Mouse (Mus musculus) limb, embryonic 10.5 days (tissue): Measurements from ENCODE around the gene Bnip3. TPM values are rescaled to one million over a fixed set of nuclear protein-coding genes. Genes with fewer than 3 reads are reported as not detected.

Source experiments
- DNase-seq: peaks from one replicate; pipeline ENCODE4 v3.0.0-alpha.2; 2017; ENCODE audit warnings: low spot score
- H3K27ac ChIP-seq: fragments of 300-500 bp; sonication (generic); 2 replicates; pipeline ENCODE4 v1.5.1; 2016; ENCODE audit warnings: mild to moderate bottlenecking
- H3K27me3 ChIP-seq: fragments of 300-500 bp; sonication (generic); 2 replicates; pipeline ENCODE4 v1.6.1; 2016; ENCODE audit warnings: low read depth, mild to moderate bottlenecking; ENCODE audit not compliant: poor library complexity, severe bottlenecking
- H3K36me3 ChIP-seq: fragments of 300-500 bp; sonication (generic); 2 replicates; pipeline ENCODE4 v1.6.1; 2016; ENCODE audit warnings: mild to moderate bottlenecking, moderate library complexity
- H3K4me1 ChIP-seq: fragments of 300-500 bp; sonication (generic); 2 replicates; pipeline ENCODE4 v1.6.1; 2016
- H3K4me3 ChIP-seq: fragments of 300-500 bp; sonication (generic); 2 replicates; pipeline ENCODE4 v1.5.1; 2016; ENCODE audit warnings: mild to moderate bottlenecking, moderate library complexity
- H3K9me3 ChIP-seq: fragments of 300-500 bp; sonication (generic); replicated peaks from 2 replicates; pipeline ENCODE4 v1.6.1; 2016; ENCODE audit warnings: mild to moderate bottlenecking
- WGBS: fragments of 180-500 bp; shearing (Covaris S2); methylation state at CpG from one replicate; pipeline ENCODE4 v1.1.7; 2016; 5-methylcytosine and 5-hydroxymethylcytosine counted together
- polyA plus RNA-seq: library from polyadenylated mRNA; unstranded; fragments of >200 nt; fragmentation: Nextera tagmentation; extraction: Ambion mirVana; gene quantifications from 2 replicates; pipeline ENCODE4 v1.2.1, GENCODE M21; 2016

Gene Bnip3
- polyA plus RNA-seq, 1 experiment from 2014 or later: 112 TPM

GRCm38 (mm10) chr7:138848028-138848920 lies 61.0 kb downstream of the Bnip3 start:
- Histone ChIP-seq H3K27ac (no peak overlapping the region), H3K27me3 (no peaks in the 10 kb centered on the region), H3K36me3 (peaks cover 51% of the 10 kb centered on the region), H3K4me3 (peak overlapping the region; percentile 91), H3K9me3 (no peaks in the 10 kb centered on the region), H3K4me1 (peaks cover 30% of the 10 kb centered on the region)
- DNase-seq: no peak
- WGBS: 79% methylated on average over 7 of the region's 7 CpGs

GRCm38 (mm10) chr7:138847316-138848027 lies 61.8 kb downstream of the Bnip3 start:
- H3K4me3 ChIP-seq: peak overlapping the region; percentile 91

GRCm38 (mm10) chr7:138846502-138846991 lies 62.8 kb downstream of the Bnip3 start:
- peaks cover 33% of the 10 kb centered on the region for H3K36me3 ChIP-seq
- WGBS: 3% methylated on average over 61 of the region's 61 CpGs
- peaks cover 36% of the 10 kb centered on the region for H3K4me1 ChIP-seq
- peak; percentile 64 for DNase-seq
- H3K27ac ChIP-seq: peak overlapping the region; percentile 99
- H3K27me3 ChIP-seq: no peaks in the 10 kb centered on the region
- H3K4me3 ChIP-seq: peak overlapping the region; percentile 91
- no peaks in the 10 kb centered on the region for H3K9me3 ChIP-seq

More at GRCm38 (mm10) chr7:138847316-138848027, 61.8 kb downstream of the Bnip3 start:
- peaks cover 43% of the 10 kb centered on the region for H3K36me3 ChIP-seq
- H3K9me3 ChIP-seq: no peaks in the 10 kb centered on the region
- 56% methylated on average over 13 of the region's 13 CpGs for WGBS
- peak overlapping the region; percentile 99 for H3K27ac ChIP-seq
- no peaks in the 10 kb centered on the region for H3K27me3 ChIP-seq
- DNase-seq: no peak
- H3K4me1 ChIP-seq: peaks cover 36% of the 10 kb centered on the region

- Histone ChIP-seq H3K36me3 (peaks cover 28% of the 10 kb centered on the region), H3K9me3 (no peaks in the 10 kb centered on the region), H3K27me3 (no peaks in the 10 kb centered on the region), H3K4me1 (peaks cover 36% of the 10 kb centered on the region), H3K27ac (peak within 1 kb of the TSS; percentile 99), H3K4me3 (peak within 1 kb of the TSS; percentile 91)
- WGBS: under 1% methylated on average over 51 of the region's 51 CpGs
- DNase-seq: peak; percentile 97
Observed at GRCm38 (mm10) chr7:138845544-138846391, 63.6 kb downstream of the Bnip3 start, which contains the start of the genes Ppp2r2d and Mapk1ip1. TSS of gene Ppp2r2d (plus strand) at chr7:138846079. TSS of gene Mapk1ip1 (minus strand) at chr7:138846273.

- H3K27me3 ChIP-seq: no peaks in the 10 kb centered on the region
- peaks cover 22% of the 10 kb centered on the region for H3K36me3 ChIP-seq
- no peaks in the 10 kb centered on the region for H3K9me3 ChIP-seq
- 52% methylated on average over 8 of the region's 8 CpGs for WGBS
- H3K27ac ChIP-seq: 0 out of 2 replicates have a peak overlapping the region, but pooled peaks have one; percentile 99
- peak overlapping the region; percentile 91 for H3K4me3 ChIP-seq
- peaks cover 42% of the 10 kb centered on the region for H3K4me1 ChIP-seq
- DNase-seq: no peak
Observed at GRCm38 (mm10) chr7:138845111-138845510, 64.2 kb downstream of the Bnip3 start.

- DNase-seq: no peak
- H3K27me3 ChIP-seq: no peaks in the 10 kb centered on the region
- no peak overlapping the region for H3K4me3 ChIP-seq
- peaks cover 42% of the 10 kb centered on the region for H3K4me1 ChIP-seq
- H3K27ac ChIP-seq: no peak overlapping the region
- peaks cover 5% of the 10 kb centered on the region for H3K36me3 ChIP-seq
- WGBS: 94% methylated on average over 4 of the region's 4 CpGs
- H3K9me3 ChIP-seq: no peaks in the 10 kb centered on the region
Observed at GRCm38 (mm10) chr7:138843421-138843820, 65.9 kb downstream of the Bnip3 start.

GRCm38 (mm10) chr7:138841436-138842151 lies 67.7 kb downstream of the Bnip3 start:
- WGBS: 76% methylated on average over 3 of the region's 3 CpGs
- Histone ChIP-seq H3K9me3 (no peaks in the 10 kb centered on the region), H3K27ac (no peak overlapping the region), H3K4me3 (no peak overlapping the region), H3K27me3 (no peaks in the 10 kb centered on the region), H3K36me3 (peaks cover 3% of the 10 kb centered on the region), H3K4me1 (peaks cover 28% of the 10 kb centered on the region)
- DNase-seq: no peak

Other genes with a start within 250 kb of the Bnip3 start
- 50.9 and 51.9 TPM in 2 replicates for gene Ppp2r2d, start 63.4 kb downstream of the Bnip3 start, polyA plus RNA-seq
- gene Mapk1ip1, start 63.2 kb downstream of the Bnip3 start, polyA plus RNA-seq: 8.0 and 9.4 TPM in 2 replicates
- 0.15 TPM in 1 of 2 replicates, not detected in the other for gene Jakmip3, start 31.2 kb upstream of the Bnip3 start, polyA plus RNA-seq
- gene Dpysl4, start 176.5 kb upstream of the Bnip3 start, polyA plus RNA-seq: 19.6 and 32.8 TPM in 2 replicates